Mouse (Mus musculus) hindbrain, postnatal 0 days (tissue): ENCODE results near the gene Dab2. TPM values are rescaled to one million over a fixed set of nuclear protein-coding genes. Genes with fewer than 3 reads are reported as not detected.
A peak's percentile ranks its signal among the peaks of the same experiment; 100 is the strongest.

Experiments used
- ATAC-seq: fragments of 200-750 bp; cut with Nextera tagmentation; 2 replicates; pipeline ENCODE4 v1.8.0; 2017; ENCODE audit warnings: mild to moderate bottlenecking, moderate TSS enrichment, moderate library complexity
- DNase-seq: peaks from one replicate; pipeline ENCODE4 v3.0.0-alpha.2; 2015; ENCODE audit warnings: low spot score
- H3K27ac ChIP-seq: fragments of 300-500 bp; sonication (generic); 2 replicates; pipeline ENCODE4 v1.5.1; 2014; ENCODE audit warnings: mild to moderate bottlenecking
- H3K27me3 ChIP-seq: fragments of 300-500 bp; sonication (generic); 2 replicates; pipeline ENCODE4 v1.6.1; 2014; ENCODE audit warnings: low read length, mixed read lengths; ENCODE audit not compliant: insufficient read depth
- H3K36me3 ChIP-seq: fragments of 300-500 bp; sonication (generic); 2 replicates; pipeline ENCODE4 v1.6.1; 2014; ENCODE audit warnings: low read length, mixed read lengths; ENCODE audit not compliant: insufficient read depth
- H3K4me1 ChIP-seq: fragments of 300-500 bp; sonication (generic); 2 replicates; pipeline ENCODE4 v1.6.1; 2014; ENCODE audit warnings: antibody characterized with exemption, low read length, mixed read lengths; ENCODE audit not compliant: insufficient read depth
- H3K4me2 ChIP-seq: fragments of 300-500 bp; sonication (generic); 2 replicates; pipeline ENCODE4 v1.6.1; 2014; ENCODE audit warnings: low read depth, mild to moderate bottlenecking, low read length, moderate library complexity, mixed read lengths
- H3K4me3 ChIP-seq: fragments of 300-500 bp; sonication (generic); 2 replicates; pipeline ENCODE4 v1.5.1; 2014; ENCODE audit warnings: low read length
- H3K9ac ChIP-seq: fragments of 300-500 bp; sonication (generic); replicated peaks from 2 replicates; pipeline ENCODE4 v1.6.1; 2014; ENCODE audit warnings: mild to moderate bottlenecking, low read length, moderate library complexity, mixed read lengths
- H3K9me3 ChIP-seq: fragments of 300-500 bp; sonication (generic); 2 replicates; pipeline ENCODE4 v1.6.1; 2016; ENCODE audit warnings: low read length, mixed read lengths
- CTCF ChIP-seq: IDR thresholded peaks from 2 replicates; pipeline ENCODE4 v1.5.1; 2016; ENCODE audit warnings: antibody characterized with exemption, control low read depth, low read depth
- WGBS: fragments of 180-500 bp; shearing (Covaris S2); extraction: QIAGEN DNeasy Blood & Tissue Kit; methylation state at CpG from one replicate; pipeline ENCODE4 v1.1.7; 2014; 5-methylcytosine and 5-hydroxymethylcytosine counted together
- polyA plus RNA-seq: library from polyadenylated mRNA; unstranded; fragments of >200 nt; fragmentation: Nextera tagmentation; extraction: Ambion mirVana; gene quantifications from 2 replicates; pipeline ENCODE4 v1.2.1, GENCODE M21; 2015
- total RNA-seq: library from RNA; depleted of rRNA; stranded (reverse); fragments of >200 nt; gene quantifications from 2 replicates; pipeline ENCODE4 v1.2.3, GENCODE M21; 2014

Gene Dab2
- total and polyA plus RNA-seq, 2 experiments from 2014 or later, result 17.3 to 18.2 TPM

DNA sequence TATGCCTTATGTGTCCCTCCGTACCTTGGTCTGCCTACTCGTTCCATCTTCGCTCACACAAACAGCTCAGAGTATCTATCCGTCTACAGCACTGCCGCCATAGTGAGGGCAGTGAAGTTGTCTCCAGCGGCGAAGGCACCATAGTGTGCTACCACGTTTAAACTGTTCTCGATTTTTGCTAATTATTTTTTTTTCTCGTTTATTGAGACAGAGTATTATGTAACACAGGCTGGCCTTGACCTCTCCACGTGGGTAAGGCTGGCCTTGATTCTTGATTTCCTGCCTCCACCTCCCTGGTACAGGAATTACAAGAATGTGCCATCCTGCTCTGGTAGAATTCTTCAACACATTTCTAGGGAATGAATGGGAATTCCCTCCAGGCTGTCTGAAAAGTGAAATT, 77.2 kb downstream of the Dab2 start:
- 84% methylated on average over 11 of the region's 11 CpGs for WGBS
- no peak for TF ChIP-seq CTCF
- no peak overlapping the region for H3K4me3 ChIP-seq
- no peak for DNase-seq
- H3K4me2 ChIP-seq, result no peak overlapping the region
- no peak for ATAC-seq
- H3K4me1 ChIP-seq, result no peaks in the 10 kb centered on the region
- H3K27me3 ChIP-seq, result no peaks in the 10 kb centered on the region
- no peaks in the 10 kb centered on the region for H3K9me3 ChIP-seq
- no peak overlapping the region for H3K27ac ChIP-seq
- H3K36me3 ChIP-seq, result no peaks in the 10 kb centered on the region
- no peak overlapping the region for H3K9ac ChIP-seq

DNA sequence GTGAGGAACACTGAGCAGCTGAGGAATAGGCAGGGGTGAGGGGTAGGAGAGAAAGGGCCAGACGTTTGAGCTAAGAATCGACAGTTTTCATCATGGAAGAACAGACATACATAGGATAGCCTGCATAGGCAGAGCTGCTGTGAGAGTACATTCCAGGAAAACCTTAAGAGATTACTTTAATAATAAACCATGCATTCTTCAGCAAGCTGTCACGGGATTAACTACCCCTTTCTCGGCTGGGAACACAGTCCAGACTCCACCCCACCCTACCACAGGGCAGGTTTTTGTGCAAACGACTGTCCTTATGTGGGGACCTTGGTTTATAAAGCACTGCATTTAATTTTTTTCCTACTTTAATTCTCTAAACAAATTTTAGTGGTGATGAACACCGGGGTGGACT, 84.4 kb downstream of the Dab2 start:
- TF ChIP-seq CTCF, result no peak
- Histone ChIP-seq H3K27me3 (no peaks in the 10 kb centered on the region), H3K9ac (no peak overlapping the region), H3K4me2 (no peak overlapping the region), H3K9me3 (no peaks in the 10 kb centered on the region), H3K4me3 (no peak overlapping the region), H3K4me1 (0 out of 2 replicates have a peak, but pooled peaks cover 6% of the 10 kb centered on the region), H3K27ac (no peak overlapping the region), H3K36me3 (no peaks in the 10 kb centered on the region)
- DNase-seq (no peak), ATAC-seq (no peak)
- 43% methylated on average over 6 of the region's 6 CpGs for WGBS

DNA sequence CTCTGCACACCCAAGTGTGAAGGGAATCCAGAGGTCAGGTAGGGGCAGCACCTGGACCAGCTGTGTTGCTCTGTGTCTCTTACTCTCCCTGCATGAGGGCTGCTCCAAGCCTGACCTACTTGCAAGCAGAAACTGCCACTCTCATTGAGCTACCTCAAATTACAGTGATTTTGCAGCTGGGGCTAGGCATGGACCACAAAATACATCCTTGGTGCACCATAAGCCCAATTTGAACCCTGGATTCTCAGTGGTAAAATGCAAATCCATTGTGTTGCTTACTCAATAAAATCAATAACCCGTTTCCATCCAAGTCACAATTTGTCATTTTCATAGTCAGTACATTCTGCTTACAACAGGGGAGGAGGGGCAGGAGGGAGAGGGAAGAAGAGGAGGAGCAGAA, 85.7 kb downstream of the Dab2 start:
- DNase-seq (no peak), ATAC-seq (no peak)
- TF ChIP-seq CTCF, result no peak
- Histone ChIP-seq H3K27me3 (no peaks in the 10 kb centered on the region), H3K9ac (no peak overlapping the region), H3K4me1 (0 out of 2 replicates have a peak, but pooled peaks cover 6% of the 10 kb centered on the region), H3K36me3 (no peaks in the 10 kb centered on the region), H3K27ac (no peak overlapping the region), H3K9me3 (no peaks in the 10 kb centered on the region), H3K4me2 (no peak overlapping the region), H3K4me3 (no peak overlapping the region)
- WGBS, result 43% methylated on average over 1 of the region's 1 CpGs

DNA sequence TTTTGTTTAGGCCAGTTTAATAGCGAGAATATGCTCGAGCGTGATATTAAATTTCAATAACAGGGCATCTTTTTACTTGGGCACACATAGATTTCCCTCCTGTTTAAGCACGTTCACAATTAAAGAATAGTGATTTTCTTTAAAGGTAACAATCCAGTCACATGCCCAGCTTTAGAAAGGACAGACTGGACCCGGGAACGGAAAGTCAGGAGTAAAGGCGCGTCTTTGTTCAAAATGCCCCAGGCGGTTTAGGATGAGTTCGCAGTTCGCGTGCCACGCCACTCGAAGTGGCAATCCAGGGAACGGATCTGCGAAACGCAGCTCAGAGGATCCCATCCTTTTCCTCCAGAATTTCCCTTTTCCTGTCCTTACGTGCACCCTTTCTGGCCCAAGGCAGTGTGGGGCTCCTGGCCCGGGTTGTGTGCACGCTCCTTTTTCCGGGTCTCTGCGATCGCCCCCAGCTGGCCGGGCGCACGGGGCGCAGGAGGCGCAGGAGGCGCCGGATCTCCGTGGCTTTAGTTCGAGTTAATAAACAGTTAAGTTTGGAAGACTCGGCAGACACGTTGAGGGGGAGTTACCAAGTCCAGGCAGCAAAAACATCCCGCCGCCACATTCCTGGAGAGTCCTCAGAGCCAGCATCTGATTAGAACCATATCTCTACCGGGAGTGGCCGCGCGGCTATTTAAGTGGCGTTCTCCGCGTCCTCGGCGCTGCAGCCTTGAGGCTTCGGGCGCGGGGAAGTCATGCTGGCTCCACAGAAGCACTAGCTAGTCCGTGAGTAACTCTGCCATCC, 86.8 kb downstream of the Dab2 start:
- ATAC-seq, result peak; percentile 96
- H3K4me2 ChIP-seq, result peak overlapping the region; percentile 72
- peak overlapping the region; percentile 35; the same call in 1 of the 2 replicates for H3K9ac ChIP-seq
- DNase-seq, result peak; percentile 78
- H3K36me3 ChIP-seq, result no peaks in the 10 kb centered on the region
- no peaks in the 10 kb centered on the region for H3K9me3 ChIP-seq
- H3K4me1 ChIP-seq, result 0 out of 2 replicates have a peak, but pooled peaks cover 6% of the 10 kb centered on the region
- WGBS, result 2% methylated on average over 49 of the region's 49 CpGs
- H3K27me3 ChIP-seq, result no peaks in the 10 kb centered on the region
- peak; percentile 69 for TF ChIP-seq CTCF
- peak overlapping the region; percentile 29; the same call in 1 of the 2 replicates for H3K27ac ChIP-seq
- peak overlapping the region; percentile 54 for H3K4me3 ChIP-seq

DNA sequence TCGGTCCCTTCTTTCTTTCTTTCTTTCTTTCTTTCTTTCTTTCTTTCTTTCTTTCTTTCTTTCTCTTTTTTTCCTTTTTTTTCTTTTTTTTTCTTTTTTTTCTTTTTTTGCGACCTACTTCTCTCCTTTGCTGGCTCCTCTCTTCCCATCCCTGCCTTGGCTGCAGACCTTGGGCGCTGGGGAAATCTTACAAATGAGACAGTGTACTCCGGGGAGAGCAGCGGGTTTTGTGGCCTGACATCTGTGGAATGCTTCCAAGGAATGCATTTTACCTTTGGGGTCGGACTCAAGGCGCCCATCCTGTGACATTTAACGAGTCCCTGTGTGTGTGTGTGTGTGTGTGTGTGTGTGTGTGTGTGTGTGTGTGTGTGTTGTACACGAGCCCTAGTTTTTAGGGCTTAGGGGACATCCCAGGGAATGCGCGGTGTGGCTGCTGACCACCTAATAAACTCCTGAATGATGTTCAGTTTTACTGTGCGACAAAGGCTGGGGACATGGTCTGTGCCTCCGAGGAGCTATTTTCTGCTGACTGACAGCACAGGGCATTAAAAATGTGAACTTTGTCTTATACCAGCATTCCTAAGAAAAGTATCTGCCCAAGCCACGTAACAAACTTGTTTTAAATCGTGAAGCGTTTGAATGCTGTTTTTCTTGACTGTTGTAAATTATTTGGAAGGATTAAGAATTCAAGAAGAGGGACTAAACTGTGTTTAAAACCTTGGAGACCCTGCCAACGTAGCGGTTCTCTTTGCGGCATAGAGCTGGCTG, 87.6 kb downstream of the Dab2 start:
- H3K27me3 ChIP-seq, result no peaks in the 10 kb centered on the region
- H3K9ac ChIP-seq, result peak overlapping the region; percentile 35
- no peaks in the 10 kb centered on the region for H3K36me3 ChIP-seq
- peak overlapping the region; percentile 29; the same call in 1 of the 2 replicates for H3K27ac ChIP-seq
- ATAC-seq (peak; percentile 41; the same call in 1 of the 2 replicates), DNase-seq (peak; percentile 10)
- WGBS, result 10% methylated on average over 19 of the region's 19 CpGs
- 0 out of 2 replicates have a peak, but pooled peaks cover 6% of the 10 kb centered on the region for H3K4me1 ChIP-seq
- peak overlapping the region; percentile 72 for H3K4me2 ChIP-seq
- H3K9me3 ChIP-seq, result no peaks in the 10 kb centered on the region
- H3K4me3 ChIP-seq, result peak overlapping the region; percentile 54
- TF ChIP-seq CTCF, result no peak

DNA sequence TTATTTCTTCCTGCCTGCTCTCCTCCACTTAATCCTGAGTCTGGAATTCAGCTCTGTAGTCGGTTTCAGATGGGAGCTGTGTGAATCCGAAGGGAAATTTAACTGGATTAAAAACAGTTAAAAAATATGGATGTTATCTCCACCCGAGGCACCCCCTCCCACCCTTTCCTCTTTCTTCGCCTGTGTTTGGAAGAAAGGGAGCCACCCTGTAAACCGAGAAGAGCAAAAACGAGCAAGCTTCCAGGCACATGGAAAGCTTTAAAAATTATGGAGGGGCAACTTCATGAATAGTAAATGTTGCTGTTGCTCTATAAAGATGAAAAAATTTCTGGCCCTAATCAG, 88.1 kb downstream of the Dab2 start:
- Histone ChIP-seq H3K9ac (peak overlapping the region; percentile 9; the same call in 1 of the 2 replicates), H3K27me3 (no peaks in the 10 kb centered on the region), H3K27ac (no peak overlapping the region; the same call in 1 of the 2 replicates), H3K36me3 (no peaks in the 10 kb centered on the region), H3K9me3 (no peaks in the 10 kb centered on the region), H3K4me2 (peak overlapping the region; percentile 72), H3K4me1 (0 out of 2 replicates have a peak, but pooled peaks cover 6% of the 10 kb centered on the region), H3K4me3 (peak overlapping the region; percentile 54)
- ATAC-seq (no peak), DNase-seq (no peak)
- WGBS, result 21% methylated on average over 6 of the region's 6 CpGs
- TF ChIP-seq CTCF, result no peak
